ENCODE assay signal across 8 mouse cellular contexts in the genomic region with DNA sequence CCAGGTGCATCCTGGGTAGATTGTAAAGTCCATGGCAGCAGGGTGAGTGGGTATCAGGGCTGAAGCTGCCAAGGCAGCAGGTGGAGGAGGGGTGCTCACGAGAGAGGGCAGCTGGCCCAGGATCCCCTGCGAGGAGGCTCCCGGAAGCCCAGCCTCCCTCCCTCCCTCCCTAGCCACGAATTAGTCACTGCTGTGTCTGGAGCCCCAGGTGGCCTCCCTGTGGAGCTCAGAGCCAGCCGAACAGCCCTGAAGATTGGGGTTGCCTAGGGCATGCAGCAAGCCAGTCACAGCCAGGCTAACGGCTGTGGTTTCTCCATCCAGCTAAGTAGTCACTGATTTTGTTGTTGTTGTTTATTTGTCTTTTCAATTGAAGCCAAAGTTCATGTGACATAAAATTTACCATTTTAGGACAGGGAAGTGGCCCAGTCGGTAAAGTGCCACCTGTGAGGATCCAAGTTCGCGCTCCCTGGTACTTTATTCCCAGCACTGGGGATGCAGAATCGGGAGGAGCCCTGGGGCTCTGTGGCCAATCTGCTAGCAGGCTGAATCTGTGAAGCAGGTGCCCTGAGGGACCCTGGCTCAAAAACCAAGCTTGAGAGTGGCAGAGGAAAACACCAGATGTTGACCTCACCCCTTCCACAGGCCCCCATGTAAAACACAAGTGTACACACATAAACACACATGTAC. TPM values are rescaled to one million over a fixed set of nuclear protein-coding genes. Genes with fewer than 3 reads are reported as not detected.
DNase-seq lines count a peak whose midpoint lies in the region; ATAC-seq lines count a peak whose summit lies in the region.

No protein-coding gene starts in this region.

- H3K27me3 ChIP-seq in heart, embryonic 15.5 days: no peaks in the 10 kb centered on the region
- peaks cover 26% of the 10 kb centered on the region for H3K27me3 ChIP-seq in limb, embryonic 10.5 days (ENCODE audit: low read depth, poor library complexity, severe bottlenecking)

- H3K9me3 ChIP-seq in heart, embryonic 15.5 days (replicated peaks): no peaks in the 10 kb centered on the region
- 0 out of 2 replicates have a peak, but pooled peaks cover 2% of the 10 kb centered on the region for H3K9me3 ChIP-seq in limb, embryonic 10.5 days (replicated peaks)

- peak; percentile 53 for DNase-seq in right cerebral cortex, adult 18-20 months
- DNase-seq in right cerebral cortex, postnatal 10 days (ENCODE audit: low spot score in 2 of 2): no peak
- peak; percentile 74 to 85 for DNase-seq in cerebellum, postnatal 10 days
- peak; percentile 52 for DNase-seq in limb, embryonic 10.5 days (ENCODE audit: low spot score)
- DNase-seq in retina, postnatal 7 days (ENCODE audit: low read depth, low spot score): peak; percentile 58
- no peak for DNase-seq in frontal cortex, postnatal 14 days (ENCODE audit: low spot score in 2 of 2)
- DNase-seq in left cerebral cortex, adult 8-10 months (ENCODE audit: low spot score in 2 of 2): no peak

- peak; percentile 81 for ATAC-seq in heart, embryonic 15.5 days (replicated peaks; ENCODE audit: insufficient number of reproducible peaks, insufficient read depth, low FRiP score, low read depth)

- WGBS in heart, embryonic 15.5 days: 13% methylated on average over 10 of the region's 10 CpGs
- 11% methylated on average over 10 of the region's 10 CpGs for WGBS in limb, embryonic 10.5 days

- no peaks in the 10 kb centered on the region for H3K36me3 ChIP-seq in heart, embryonic 15.5 days
- H3K36me3 ChIP-seq in limb, embryonic 10.5 days: no peaks in the 10 kb centered on the region

- H3K4me1 ChIP-seq in heart, embryonic 15.5 days (replicated peaks): peaks cover 22% of the 10 kb centered on the region
- peaks cover 28% of the 10 kb centered on the region for H3K4me1 ChIP-seq in limb, embryonic 10.5 days

- H3K9ac ChIP-seq in heart, embryonic 15.5 days: no peak overlapping the region

- no peak overlapping the region for H3K4me3 ChIP-seq in heart, embryonic 15.5 days
- H3K4me3 ChIP-seq in limb, embryonic 10.5 days: peak overlapping the region; percentile 31

- H3K4me2 ChIP-seq in heart, embryonic 15.5 days: peak overlapping the region; percentile 44

- no peak overlapping the region for H3K27ac ChIP-seq in heart, embryonic 15.5 days
- H3K27ac ChIP-seq in limb, embryonic 10.5 days: peak overlapping the region; percentile 56; the same call in 1 of the 2 replicates

RNA-seq across cellular contexts. Expression of a gene that starts 10.4 kb away (rescaled TPM):
- polyA plus RNA-seq in heart, embryonic 15.5 days (2015; fragmentation: Nextera tagmentation; extraction: Ambion mirVana): 10.1 and 11.0 TPM in 2 replicates
- polyA plus RNA-seq in limb, embryonic 10.5 days (2016; fragmentation: Nextera tagmentation; extraction: Ambion mirVana): 0.14 and 0.48 TPM in 2 replicates
- 10 to 100 TPM; 84.0 to 92.2 (median 89.0) TPM for total RNA-seq in left cerebral cortex, adult 8-10 months (2022)

Comparison
In these comparisons a context has a peak if more than half of its experiments do, and no peak if none do; other contexts are left out.
1. DNase-seq: peak in right cerebral cortex, adult 18-20 months (single experiment), cerebellum, postnatal 10 days (2 of 2), limb, embryonic 10.5 days (single experiment) and retina, postnatal 7 days (single experiment); none in right cerebral cortex, postnatal 10 days (0 of 2), frontal cortex, postnatal 14 days (0 of 2) and left cerebral cortex, adult 8-10 months (0 of 2).